Mouse (Mus musculus) CD4-positive helper T cell, adult 2 months (primary cell): ENCODE measurements around the gene Ttc25.
A peak's percentile ranks its signal among the peaks of the same experiment; 100 is the strongest.
"Not testable (repeated sequence)": the region's sequence is repeated elsewhere in the genome, so short reads cannot be mapped to it uniquely, and the experiment has no call there.

ENCODE experiments used
- DNase-seq: peaks from one replicate; pipeline ENCODE4 v3.0.0-alpha.2; 2012; ENCODE audit warnings: low read depth, missing footprints, low spot score

Ttc25 gene

DNA sequence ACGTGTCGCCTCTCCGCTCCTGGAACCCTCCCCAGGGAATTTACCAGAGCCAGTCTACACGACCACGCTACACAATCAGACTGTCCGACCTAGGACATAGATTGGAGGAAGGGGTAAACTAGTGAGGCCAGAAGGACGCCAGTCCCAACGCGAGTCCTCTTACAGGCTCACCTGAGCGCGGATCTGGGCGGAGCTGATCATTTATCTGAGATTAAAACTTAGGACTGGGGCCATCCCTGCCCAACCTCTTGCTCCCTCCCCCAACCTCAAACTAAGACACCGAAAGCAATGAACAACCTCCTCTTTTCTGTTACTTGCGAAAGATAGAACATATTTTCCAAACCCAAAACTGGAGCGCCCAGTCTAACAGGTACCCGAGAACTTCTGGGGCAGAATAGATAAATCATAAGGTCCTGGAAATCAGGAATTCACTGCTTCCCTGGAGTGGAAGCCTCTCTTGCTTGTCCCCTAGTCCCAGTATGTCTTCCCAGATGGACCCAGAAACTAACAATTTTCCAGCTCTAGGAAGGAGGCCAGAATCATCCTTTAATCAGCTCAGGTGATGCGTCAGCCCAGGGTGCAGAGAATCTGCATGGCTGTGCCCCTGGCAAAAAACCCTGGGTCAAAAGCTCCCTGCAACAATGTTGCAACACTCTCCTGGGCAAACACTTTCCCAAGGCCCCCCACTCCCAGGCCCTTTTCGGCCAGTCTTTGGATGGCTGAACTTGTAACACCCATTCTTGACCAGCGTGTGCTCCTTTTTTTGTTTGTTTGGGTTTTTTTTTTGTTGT, 16.8 kb upstream of the Ttc25 start:
- no peak for DNase-seq

DNA sequence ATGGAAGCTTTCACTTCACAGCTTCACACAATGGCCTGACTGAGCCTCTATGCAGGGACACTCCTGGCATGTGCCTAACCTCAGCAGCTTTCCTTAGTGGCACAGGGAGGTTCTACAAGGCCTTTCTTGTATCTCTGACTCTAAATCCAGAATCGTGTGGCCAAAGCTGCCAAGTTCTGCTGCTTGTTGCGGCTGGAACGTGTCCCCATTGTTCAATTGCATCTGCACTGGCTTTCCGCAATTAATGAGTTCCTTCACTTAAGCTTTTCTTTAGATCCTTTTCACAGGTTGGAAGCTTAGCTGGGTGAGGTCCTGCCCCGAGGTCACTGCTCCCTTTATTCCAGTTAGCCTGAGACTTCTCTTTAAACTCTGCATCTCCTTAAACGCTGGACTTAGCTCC, 11.5 kb upstream of the Ttc25 start:
- DNase-seq, result no peak

DNA sequence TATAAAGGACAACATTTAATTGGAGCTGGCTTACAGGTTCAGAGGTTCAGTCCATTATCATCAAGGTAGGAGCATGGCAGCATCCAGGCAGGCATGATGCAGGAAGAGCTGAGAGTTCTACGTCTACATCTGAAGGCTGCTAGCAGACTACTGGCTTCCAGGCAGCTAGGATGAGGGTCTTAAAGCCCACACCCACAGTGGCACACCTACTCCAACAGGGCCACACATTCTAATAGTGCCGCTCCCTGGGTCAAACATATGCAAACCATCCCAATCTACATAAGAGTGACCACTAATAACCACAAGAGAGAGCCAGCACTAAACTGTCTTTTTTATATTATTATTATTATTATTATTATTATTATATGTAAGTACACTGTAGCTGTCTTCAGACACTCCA, 11.0 kb upstream of the Ttc25 start:
- DNase-seq, result not testable (repeated sequence)

DNA sequence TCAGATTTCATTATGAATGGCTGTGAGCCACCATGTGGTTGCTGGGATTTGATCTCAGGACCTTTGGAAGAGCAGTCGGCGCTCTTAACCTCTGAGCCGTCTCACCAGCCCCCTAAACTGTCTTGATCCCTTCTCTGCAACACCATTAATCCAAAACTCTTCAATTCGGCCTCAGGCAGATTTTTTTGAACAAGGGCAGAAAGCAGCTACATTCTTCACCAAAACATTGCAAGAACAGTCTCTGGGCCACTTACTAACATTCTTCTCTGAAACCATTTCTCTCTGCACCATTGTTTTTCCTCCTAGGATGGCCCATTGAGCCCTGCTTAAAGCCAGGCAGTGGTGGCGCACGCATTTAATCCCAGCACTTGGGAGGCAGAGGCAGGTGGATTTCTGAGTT, 10.6 kb upstream of the Ttc25 start:
- not testable (repeated sequence) for DNase-seq

DNA sequence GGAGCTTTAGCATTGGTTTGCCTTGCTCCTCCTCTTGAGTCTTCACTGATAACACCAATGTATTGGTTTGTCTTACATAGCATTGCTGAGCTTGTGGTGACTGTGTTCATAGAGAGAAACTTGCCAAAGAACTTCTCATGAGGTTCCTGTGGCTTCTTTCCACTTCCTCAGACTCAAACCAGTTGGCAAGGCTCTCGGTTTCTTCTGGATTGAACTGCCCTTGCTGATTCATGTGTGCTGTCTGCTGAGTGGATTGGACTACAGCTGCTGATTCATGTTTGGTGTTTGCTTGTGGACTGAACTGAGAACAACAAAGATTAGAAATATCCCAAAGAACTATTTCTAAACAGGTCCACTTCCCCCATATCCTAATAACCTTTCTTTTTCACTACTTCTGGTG, 9.4 kb upstream of the Ttc25 start:
- no peak for DNase-seq

DNA sequence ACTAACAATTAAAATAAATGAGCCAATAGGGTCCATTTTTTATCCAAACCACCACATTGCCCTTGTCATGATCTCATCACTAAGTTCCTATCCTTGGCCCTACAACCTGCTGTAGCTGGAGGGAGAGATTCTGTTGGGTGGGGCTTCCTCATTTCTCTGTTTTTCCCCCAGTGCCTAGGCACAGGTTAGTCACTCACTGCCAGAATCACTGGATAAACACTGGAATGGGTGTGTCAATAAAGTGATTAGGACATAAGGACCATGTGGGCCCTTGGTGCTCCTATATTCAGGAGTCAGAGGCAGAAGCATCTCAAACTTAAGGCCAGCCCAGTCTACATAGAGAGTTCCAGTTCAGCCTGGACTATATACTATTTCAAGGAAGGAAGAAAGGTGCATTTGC, 8.9 kb upstream of the Ttc25 start:
- no peak for DNase-seq

DNA sequence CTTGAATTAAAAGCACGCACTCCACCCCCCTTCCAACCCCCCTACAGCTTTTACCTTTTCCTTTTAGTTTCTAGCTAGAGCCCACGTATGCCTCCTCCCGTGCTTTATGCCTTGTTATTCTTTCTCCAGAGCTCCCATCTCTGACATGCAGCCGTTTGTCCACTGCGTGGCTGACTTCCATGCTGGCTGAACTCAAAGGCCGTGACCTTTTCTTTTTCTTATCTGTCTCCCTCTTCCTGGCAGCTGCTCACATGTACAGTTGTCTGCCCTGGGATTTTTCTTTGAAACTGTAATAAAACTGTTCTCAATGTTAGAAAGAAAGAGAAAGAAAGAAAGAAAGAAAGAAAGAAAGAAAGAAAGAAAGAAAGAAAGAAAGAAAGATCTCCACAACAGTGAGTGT, 4.4 kb upstream of the Ttc25 start:
- no peak for DNase-seq

DNA sequence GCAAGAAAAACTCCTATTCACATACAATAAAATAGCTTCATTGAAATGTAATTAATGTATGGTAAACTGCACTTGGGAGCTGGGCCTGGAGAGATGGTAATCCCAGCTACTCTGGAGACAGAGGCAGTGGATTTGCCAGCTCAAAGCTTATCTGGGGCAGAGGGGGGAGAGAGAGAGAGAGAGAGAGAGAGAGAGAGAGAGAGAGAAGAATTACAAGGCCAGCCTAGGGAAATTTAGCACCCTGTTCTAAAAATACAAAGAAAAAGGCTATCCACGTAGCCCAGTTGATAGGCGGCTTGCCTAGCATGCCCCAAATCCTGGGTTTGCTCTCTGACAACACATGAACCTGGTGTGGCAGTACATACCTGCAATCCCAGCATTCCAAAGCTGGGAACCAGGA, 3.8 kb upstream of the Ttc25 start:
- no peak for DNase-seq

DNA sequence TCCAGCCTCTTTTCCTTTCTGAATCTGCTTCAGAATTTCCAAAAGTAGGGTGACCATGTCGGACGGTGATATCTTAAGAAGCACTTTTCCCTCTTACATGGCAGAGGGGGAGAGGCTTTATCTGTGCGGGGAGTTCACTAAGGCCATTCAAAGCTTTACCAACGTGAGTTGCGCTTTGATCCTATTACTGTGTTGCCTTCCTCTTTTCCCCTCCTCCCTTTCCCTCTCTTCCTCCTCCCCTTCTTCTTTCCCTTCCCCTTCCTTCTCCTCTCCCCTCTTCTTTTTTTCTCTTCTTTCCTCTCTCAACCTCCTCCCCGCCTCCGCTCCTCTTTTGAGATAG, 309 bp downstream of the Ttc25 start:
- no peak for DNase-seq

DNA sequence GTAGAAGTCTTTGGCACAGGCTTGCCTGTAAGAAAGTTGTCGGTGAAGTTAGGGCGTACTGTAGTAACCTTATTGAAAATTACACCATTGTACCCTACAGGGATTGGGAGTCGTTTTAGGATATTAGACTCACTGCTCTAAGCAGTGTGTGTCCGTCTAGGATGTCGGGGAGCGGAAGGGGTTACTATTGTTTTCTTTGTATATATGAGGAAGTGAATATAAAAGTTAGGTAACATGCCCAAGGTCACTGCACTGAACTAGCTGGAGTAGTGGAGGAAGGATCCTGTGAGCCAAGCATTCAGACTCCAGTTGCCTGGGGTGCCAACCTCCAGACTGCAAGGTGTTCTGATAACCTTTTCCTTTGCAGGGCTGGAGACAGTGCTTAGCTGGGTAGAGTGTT, 1.5 kb downstream of the Ttc25 start:
- no peak for DNase-seq

DNA sequence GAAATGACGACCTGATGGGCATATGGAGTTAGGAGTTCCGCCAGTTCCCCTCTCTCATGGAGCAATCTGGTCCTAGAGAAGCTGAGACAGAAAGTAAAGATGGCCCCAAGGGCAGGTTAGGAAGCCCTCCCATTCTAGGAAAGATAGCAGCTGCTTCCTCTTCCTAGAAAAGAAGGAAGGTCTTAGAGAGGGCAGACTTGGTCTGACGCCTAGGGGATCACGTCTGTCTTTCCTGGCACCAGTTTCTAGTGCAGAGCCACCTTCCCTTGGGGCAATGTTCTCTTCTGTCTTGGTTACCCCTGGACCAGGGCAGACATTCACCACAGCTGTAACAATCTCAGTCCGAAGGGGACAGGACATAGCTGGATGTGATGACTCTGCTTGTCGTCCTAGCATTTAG, 2.7 kb downstream of the Ttc25 start:
- no peak for DNase-seq

DNA sequence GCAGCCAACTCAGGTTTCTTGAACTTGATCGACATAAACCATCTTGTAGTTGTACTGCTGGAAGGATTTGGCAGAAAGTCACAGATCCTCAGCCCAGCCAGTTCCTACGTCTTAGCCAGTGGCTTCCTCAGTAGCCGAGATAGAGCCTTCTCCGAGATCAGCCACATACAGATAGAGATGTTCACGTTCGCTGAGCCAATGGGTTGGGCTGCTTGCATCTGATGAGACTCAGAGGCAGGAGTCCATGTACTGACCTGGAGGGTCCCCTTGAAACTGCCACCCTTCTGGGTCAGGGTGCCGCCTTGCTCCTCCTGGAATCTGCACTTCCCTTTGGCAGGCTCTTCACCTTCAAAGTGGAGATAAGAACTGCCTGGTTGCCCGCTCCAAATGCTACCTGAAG, 4.1 kb downstream of the Ttc25 start:
- no peak for DNase-seq

DNA sequence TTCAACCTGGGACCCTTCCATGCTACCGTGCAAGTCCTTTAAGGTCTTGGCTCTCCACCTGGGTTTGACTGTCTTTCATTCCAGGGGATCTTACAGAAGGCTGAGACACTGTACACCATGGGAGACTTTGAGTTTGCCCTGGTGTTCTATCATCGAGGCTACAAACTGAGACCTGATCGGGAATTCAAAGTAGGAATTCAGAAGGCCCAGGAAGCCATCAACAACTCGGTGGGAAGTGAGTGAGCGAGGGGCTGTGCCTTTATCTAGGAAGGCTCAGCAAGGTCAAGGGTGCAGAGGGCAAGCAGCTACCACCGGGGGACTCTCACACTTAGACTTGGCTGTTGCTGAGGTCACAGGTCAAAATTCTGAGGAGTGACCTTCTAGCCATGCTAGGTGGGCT, 4.7 kb downstream of the Ttc25 start:
- no peak for DNase-seq

DNA sequence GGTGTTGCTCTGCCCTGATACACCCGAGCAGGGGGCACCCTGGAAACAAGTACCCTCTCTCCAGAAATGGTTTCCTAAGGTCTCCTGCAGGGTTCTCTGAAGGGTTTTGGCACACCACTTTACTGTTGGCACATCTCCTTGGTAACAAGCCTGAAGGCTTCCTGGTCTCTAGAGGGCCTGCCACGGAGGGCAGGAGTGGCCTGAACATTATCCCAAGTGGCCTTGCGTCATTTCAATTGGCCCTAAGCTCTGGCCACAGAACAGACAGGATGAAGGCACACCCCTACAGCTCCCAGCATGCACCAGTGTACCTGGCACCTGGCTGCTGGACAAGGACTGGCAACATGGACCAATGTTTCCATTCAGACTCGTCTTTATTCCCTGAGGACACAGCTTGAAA, 7.4 kb downstream of the Ttc25 start:
- no peak for DNase-seq

DNA sequence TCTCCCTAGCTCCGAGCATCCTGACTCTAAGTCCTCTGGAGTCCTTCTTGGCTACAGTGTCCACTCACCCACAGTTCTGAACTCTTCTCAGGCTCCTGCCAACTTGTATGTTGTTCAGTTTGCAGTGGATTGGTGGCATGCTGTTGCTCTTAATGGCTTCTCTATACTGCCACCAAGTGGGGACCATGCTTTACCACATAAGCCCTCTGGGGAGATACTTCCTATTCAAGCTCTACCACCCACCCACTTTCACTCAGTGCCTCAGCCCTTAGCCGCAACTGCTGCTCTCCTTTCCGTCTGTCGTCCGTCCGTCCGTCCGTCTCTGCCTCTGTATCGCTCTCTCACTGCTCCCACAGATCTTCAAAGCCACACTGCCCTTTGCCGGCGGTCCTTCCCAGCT, 10.2 kb downstream of the Ttc25 start:
- DNase-seq, result peak; percentile 81

DNA sequence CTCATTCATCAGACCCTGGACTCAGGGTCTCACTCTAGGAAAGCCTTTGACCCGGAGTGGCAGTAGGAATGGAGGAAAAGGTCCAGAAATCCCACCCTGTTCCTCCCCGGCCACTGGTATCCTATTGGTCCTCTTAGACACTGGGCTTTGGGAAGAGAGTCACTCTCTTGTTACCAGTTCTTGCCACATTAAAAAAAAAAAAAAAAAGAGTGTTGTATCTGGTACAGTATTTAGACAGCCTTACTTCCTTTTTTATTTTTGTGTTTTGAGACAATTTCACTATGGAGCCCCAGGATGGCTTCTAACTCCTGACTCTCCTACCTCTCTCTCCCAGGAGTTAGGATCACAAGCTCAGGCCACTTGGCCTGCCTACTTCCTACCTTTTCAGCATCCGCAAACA, 12.2 kb downstream of the Ttc25 start:
- no peak for DNase-seq

DNA sequence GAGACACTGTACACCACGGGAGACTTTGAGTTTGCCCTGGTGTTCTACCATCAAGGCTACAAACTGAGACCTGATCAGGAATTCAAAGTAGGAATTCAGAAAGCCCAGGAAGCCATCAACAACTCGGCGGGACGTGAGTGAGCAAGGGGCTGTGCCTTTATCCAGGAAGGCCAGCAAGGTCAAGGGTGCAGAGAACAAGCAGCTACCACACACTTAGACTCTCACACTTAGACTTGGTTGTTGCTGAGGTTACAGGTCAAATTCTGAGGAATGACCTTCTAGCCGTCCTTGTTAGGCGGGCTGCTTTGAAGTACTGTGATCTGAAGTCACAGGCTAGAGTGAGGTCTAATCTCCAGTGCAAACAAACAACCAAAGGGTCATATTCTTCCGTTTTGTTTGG, 14.1 kb downstream of the Ttc25 start:
- no peak for DNase-seq

DNA sequence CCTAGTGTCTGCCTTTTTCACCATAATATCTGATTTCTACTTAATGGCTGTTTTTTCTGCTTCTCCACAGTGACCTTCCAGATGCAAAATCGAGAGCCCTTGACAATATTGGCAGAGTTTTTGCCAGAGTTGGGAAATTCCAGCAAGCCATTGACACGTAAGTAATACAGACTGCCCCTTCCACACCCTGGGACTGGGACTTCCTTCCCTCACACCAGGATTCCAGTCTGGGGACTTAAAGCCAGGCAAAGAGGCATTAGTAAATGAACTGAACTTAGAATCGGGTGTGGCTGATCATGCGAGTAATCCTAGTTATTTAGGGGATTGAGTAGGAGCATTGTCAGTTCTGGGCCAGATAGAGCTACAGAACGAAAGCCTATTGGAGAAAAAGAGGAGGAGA, 16.3 kb downstream of the Ttc25 start:
- no peak for DNase-seq

DNA sequence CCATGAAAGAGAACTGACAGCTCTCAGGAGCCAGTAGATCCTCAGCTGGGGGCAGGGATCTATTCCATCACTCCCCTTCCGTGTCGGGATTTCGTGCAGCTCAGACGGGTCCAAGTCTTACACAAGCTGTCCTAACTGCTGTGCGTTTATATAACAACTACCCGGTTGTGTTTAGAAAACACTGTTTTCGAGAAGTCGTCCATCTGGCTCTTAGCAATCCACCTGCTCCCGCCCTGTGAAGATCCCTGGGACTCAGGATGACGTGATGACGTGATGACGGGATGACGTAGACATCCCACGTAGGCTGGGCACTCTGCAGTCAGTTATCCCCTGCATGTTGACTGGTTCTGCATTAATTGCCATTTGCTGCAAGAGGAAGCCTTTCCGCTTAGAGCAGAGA, 18.9 kb downstream of the Ttc25 start:
- no peak for DNase-seq

DNA sequence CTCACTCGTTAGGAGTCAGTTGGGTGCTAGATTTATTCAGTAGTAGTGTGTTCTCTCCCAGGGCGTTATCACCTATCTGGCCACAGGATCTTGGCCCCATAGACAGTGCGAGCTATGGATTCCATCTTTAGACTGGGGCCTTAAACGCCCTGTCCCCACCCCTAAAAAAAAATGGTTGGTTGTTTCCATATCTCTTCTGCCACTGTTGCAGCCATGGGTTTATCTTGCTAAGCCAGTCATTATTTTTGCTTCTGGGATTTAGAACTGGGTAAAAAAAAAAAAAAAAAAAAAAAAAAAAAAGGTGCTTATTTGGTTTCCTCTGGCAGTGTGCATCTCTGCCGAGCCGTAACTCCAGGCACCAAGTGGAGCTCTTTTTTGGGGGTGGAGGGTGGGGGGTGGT, 19.3 kb downstream of the Ttc25 start:
- no peak for DNase-seq

DNA sequence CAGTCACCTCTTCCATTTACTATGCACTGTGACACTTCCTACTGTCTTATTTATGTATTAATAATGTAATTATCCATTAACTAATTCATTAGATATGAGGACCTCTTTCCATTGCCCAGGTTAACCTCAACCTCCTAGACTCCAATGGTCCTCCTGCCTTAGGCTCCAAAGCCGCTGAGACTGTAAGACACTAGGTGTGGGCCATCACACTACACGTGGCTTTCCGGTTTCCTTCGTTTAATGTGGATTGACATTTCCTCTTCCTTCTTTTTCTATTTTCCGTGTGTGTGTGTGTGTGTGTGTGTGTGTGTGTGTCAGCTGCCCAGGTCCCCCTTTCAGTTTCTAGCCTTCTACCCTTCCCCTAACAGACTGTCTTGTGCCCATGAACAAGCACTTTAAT, 21.8 kb downstream of the Ttc25 start:
- DNase-seq, result no peak

DNA sequence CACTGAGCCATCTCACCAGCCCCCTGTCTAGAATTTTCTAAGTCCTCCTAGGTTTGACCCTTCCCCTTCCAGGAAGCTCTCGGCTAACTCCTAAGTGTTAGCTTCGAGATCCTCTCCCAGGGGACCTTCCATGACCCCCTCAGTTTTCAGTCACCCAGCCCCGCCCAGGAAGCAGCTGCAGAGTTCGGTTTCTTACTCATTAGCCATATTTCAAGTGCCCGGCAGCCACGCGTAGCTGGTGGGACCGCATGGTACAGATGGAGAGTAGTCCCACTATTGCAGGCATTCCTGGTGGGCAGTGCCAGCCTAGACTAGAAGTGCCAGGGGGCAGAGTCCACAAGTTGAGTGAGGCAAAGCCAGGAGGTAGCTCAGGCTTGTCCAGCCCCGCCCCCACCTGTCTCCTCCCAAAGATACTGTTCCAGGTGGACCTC, 22.4 kb downstream of the Ttc25 start:
- no peak for DNase-seq

DNA sequence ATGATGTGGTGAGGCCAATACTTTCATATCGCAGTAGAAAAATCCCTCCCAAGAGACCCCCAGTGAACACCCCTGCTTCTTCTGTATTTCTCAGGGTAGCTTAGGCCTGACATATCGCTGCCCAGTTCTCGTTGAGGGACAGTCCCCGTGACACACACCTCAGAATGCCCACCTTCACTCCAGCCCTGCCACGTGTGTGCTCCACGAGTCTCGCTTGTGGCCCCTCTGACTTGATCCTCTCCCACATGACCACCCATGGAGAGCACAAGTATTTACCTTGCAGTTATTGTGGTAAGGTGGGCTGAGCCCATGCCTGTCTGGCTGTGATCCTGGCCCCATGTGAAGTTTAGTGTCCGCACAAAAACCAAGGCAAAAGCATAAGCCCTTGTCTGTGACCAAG, 23.3 kb downstream of the Ttc25 start:
- DNase-seq, result no peak

DNA sequence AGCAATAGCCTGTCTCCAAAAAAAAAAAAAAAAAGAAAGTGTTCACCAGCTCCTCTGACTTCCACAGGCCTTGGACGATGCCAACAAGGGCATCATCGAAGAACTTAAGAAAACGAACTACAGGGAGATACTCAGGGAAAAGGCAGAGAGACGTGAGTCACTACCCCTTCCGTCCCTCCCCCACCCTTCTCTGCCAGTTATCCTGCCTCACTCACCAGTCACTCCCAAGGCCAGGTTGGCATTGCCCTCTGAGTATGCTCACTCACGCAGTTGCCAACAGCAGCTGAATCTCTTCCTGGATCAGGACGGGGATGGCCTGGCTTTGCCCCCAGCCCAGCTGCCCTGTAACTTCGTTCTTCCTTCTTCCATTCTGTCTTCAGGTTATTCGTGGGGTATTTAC, 24.4 kb downstream of the Ttc25 start:
- no peak for DNase-seq
